9 mouse cellular contexts compared by ENCODE assay signal in the genomic region with DNA sequence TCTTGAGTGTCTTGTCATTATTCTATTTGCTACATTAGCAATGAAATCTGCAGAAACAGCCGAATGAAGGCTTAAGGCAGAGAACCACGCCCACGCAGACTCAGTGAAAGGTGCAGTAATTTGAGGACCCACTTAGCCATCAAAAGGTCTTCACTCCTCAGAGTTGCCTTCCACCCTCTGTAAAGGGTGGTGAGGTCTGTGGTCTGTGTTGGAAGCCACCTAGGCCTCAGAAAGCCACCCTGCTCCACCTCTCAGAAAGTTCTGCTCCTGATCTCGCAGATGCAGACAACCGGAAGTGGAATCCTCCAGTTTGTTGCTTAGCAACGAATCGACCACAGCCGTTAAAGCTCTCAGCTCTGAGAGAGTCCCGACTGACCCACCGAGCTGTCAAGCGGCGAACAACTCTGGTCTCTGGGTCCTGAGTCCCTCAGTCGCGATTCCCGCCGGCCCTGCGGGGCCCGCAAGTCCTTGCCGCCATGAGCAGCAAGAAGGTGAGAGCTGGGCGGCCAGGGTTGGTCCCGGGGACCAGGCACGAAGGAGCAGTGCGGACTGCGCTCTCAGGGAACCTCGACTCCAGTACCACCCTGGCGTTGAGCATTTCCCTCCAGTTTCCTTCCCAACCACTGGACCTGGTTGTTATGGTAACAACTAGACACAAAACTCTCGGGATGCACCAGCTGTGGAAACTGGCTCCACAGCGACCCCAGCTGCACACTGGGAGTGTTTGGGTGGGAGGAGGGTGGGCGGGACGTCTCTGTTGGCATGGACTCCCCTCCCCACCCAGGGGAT. TPM values are rescaled to one million over a fixed set of nuclear protein-coding genes. Genes with fewer than 3 reads are reported as not detected.
DNase-seq lines count a peak whose midpoint lies in the region; ATAC-seq and TF ChIP-seq lines count a peak whose summit lies in the region.
"Had no signal": no experiment of that assay in that cellular context is flagged by ENCODE, and none has a peak within 500 bp of the region (broad histone marks: within the 10 kb centered on the region; RNA-seq: fewer than 3 reads in every experiment).

Gene Dnah7c, plus strand, starts transcription at position 456 of the 789 bp plus-strand sequence.

- no peak for TF ChIP-seq EP300 in liver, postnatal 0 days (IDR thresholded peaks at IDR 0.05; ENCODE audit: low read depth)

- 10% methylated on average over 30 of the region's 30 CpGs for WGBS in hindbrain, embryonic 14.5 days
- 13% methylated on average over 30 of the region's 30 CpGs for WGBS in liver, postnatal 0 days (ENCODE audit: insufficient replicate concordance)

- ATAC-seq in hindbrain, embryonic 14.5 days (ENCODE audit: low FRiP score) = peak; percentile 87
- no peak for ATAC-seq in liver, postnatal 0 days

- no peak within 1 kb of the TSS for H3K27ac ChIP-seq in hindbrain, embryonic 14.5 days
- H3K27ac ChIP-seq in liver, postnatal 0 days (ENCODE audit: low read depth) = no peak within 1 kb of the TSS
- H3K27ac ChIP-seq: macrophage had no signal

- peak within 1 kb of the TSS; percentile 90 for H3K4me2 ChIP-seq in hindbrain, embryonic 14.5 days (replicated peaks)
- H3K4me2 ChIP-seq in liver, postnatal 0 days (ENCODE audit: low read depth, low read length) = peak within 1 kb of the TSS; percentile 66

- H3K9ac ChIP-seq in hindbrain, embryonic 14.5 days = peak within 1 kb of the TSS; percentile 63
- no peak within 1 kb of the TSS for H3K9ac ChIP-seq in liver, postnatal 0 days (replicated peaks)

- H3K9me3 ChIP-seq in hindbrain, embryonic 14.5 days (ENCODE audit: control insufficient read depth, low read length) = no peaks in the 10 kb centered on the region
- no peaks in the 10 kb centered on the region for H3K9me3 ChIP-seq in liver, postnatal 0 days (ENCODE audit: low read length)

- H3K27me3 ChIP-seq in hindbrain, embryonic 14.5 days (ENCODE audit: control insufficient read depth, insufficient read depth, low read length) = no peaks in the 10 kb centered on the region
- H3K27me3 ChIP-seq in liver, postnatal 0 days (ENCODE audit: insufficient read depth, low read length) = no peaks in the 10 kb centered on the region

- peak within 1 kb of the TSS; percentile 50 for H3K4me3 ChIP-seq in hindbrain, embryonic 14.5 days (replicated peaks; ENCODE audit: low read length)
- peak within 1 kb of the TSS; percentile 32 for H3K4me3 ChIP-seq in liver, postnatal 0 days (ENCODE audit: low read depth, low read length)

- TF ChIP-seq CTCF in liver, postnatal 0 days (IDR thresholded peaks at IDR 0.05; ENCODE audit: low read depth) = no peak

- peaks cover 4% of the 10 kb centered on the region; the same call in 1 of the 2 replicates for H3K4me1 ChIP-seq in hindbrain, embryonic 14.5 days (replicated peaks; ENCODE audit: control insufficient read depth, insufficient read depth, low read length)
- no peaks in the 10 kb centered on the region for H3K4me1 ChIP-seq in liver, postnatal 0 days (ENCODE audit: insufficient read depth)

- DNase-seq in layer of hippocampus, postnatal 36 days = peak; percentile 16 to 18
- no peak for DNase-seq in layer of hippocampus, postnatal 25 days (ENCODE audit: extremely low spot score in 1 of 2, low spot score in 1 of 2)
- peak; percentile 58 for DNase-seq in embryo, embryonic 9.5 days (ENCODE audit: extremely low spot score)
- peak; percentile 63 for DNase-seq in hindbrain, embryonic 14.5 days (ENCODE audit: low spot score)
- DNase-seq in liver, postnatal 0 days = no peak
- peak; percentile 24 for DNase-seq in right cerebral cortex, postnatal 25 days
- DNase-seq in B cell, adult 2 months = no peak
- no peak for DNase-seq in adrenal gland, adult 8-10 months

- H3K36me3 ChIP-seq in hindbrain, embryonic 14.5 days (replicated peaks; ENCODE audit: control insufficient read depth, insufficient read depth) = no peaks in the 10 kb centered on the region
- H3K36me3 ChIP-seq in liver, postnatal 0 days (replicated peaks; ENCODE audit: insufficient read depth, low read length) = no peaks in the 10 kb centered on the region

RNA-seq across cellular contexts. Expression of gene Dnah7c, which starts in this region (rescaled TPM):
- under 1 TPM; 0.40 to 0.66 TPM for total RNA-seq in layer of hippocampus, postnatal 36 days (2021)
- total RNA-seq in layer of hippocampus, postnatal 25 days (2021) = under 1 TPM; 0.54 to 0.59 TPM
- polyA plus RNA-seq in hindbrain, embryonic 14.5 days (2014; fragmentation: Nextera tagmentation; extraction: Ambion mirVana) = 0.23 and 0.33 TPM in 2 replicates
- polyA plus RNA-seq in liver, postnatal 0 days (2015; fragmentation: Nextera tagmentation; extraction: Ambion mirVana) = not detected in 2 replicates
- total RNA-seq in adrenal gland, adult 8-10 months (2022) = 1 to 10 TPM in 1 of 4 experiments, under 1 TPM in 3; 0.14 to 1.2 (median 0.67) TPM
- polyA plus RNA-seq: macrophage had no signal

Comparison
In these comparisons a context has a peak if more than half of its experiments do, and no peak if none do; other contexts are left out.
1. Peak in DNase-seq in layer of hippocampus, postnatal 36 days; RNA of the gene not detected or under 1 TPM.
2. Peak in DNase-seq, ATAC-seq, H3K4me3 ChIP-seq, H3K9ac ChIP-seq and H3K4me2 ChIP-seq in hindbrain, embryonic 14.5 days; RNA of the gene not detected or under 1 TPM.
3. DNase-seq: peak in embryo, embryonic 9.5 days (single experiment) and right cerebral cortex, postnatal 25 days (single experiment); none in layer of hippocampus, postnatal 25 days (0 of 2), liver, postnatal 0 days (single experiment), B cell, adult 2 months (0 of 2) and adrenal gland, adult 8-10 months (single experiment).